In genomic region chr11:28307723-28308122, GRCm38 (mm10) we compare ENCODE assay signal across 31 mouse cellular contexts. TPM values are rescaled to one million over a fixed set of nuclear protein-coding genes. Genes with fewer than 3 reads are reported as not detected.
"Had no signal": no experiment of that assay in that cellular context is flagged by ENCODE, and none has a peak within 500 bp of the region (broad histone marks: within the 10 kb centered on the region; RNA-seq: fewer than 3 reads in every experiment).

No protein-coding gene starts in this region.

- H3K4me1 ChIP-seq: embryonic facial prominence, embryonic 10.5 days; embryonic facial prominence, embryonic 12.5 days; embryonic facial prominence, embryonic 13.5 days; embryonic facial prominence, embryonic 15.5 days; forebrain, embryonic 12.5 days; forebrain, embryonic 13.5 days; forebrain, embryonic 15.5 days had no signal

- H3K9ac ChIP-seq: embryonic facial prominence, embryonic 12.5 days; embryonic facial prominence, embryonic 13.5 days; embryonic facial prominence, embryonic 15.5 days; forebrain, embryonic 12.5 days; forebrain, embryonic 13.5 days; forebrain, embryonic 15.5 days; forebrain, postnatal 0 days had no signal

- ATAC-seq: forebrain, embryonic 13.5 days; forebrain, embryonic 14.5 days; forebrain, embryonic 15.5 days; forebrain, embryonic 16.5 days; forebrain, postnatal 0 days had no signal

- H3K4me3 ChIP-seq: embryonic facial prominence, embryonic 10.5 days; embryonic facial prominence, embryonic 12.5 days; embryonic facial prominence, embryonic 13.5 days; embryonic facial prominence, embryonic 15.5 days; erythroblast, embryonic 14.5 days; forebrain, embryonic 10.5 days; forebrain, embryonic 12.5 days; forebrain, embryonic 13.5 days; forebrain, embryonic 15.5 days; gastrocnemius, adult 2 months had no signal

- H3K4me2 ChIP-seq: embryonic facial prominence, embryonic 12.5 days; embryonic facial prominence, embryonic 13.5 days; embryonic facial prominence, embryonic 15.5 days; forebrain, embryonic 12.5 days; forebrain, embryonic 13.5 days; forebrain, embryonic 15.5 days had no signal

- H3K27me3 ChIP-seq: embryonic facial prominence, embryonic 12.5 days; embryonic facial prominence, embryonic 13.5 days; embryonic facial prominence, embryonic 15.5 days; forebrain, embryonic 12.5 days; forebrain, embryonic 13.5 days; forebrain, embryonic 15.5 days had no signal

- H3K9me3 ChIP-seq: embryonic facial prominence, embryonic 10.5 days; embryonic facial prominence, embryonic 12.5 days; embryonic facial prominence, embryonic 13.5 days; embryonic facial prominence, embryonic 15.5 days; forebrain, embryonic 10.5 days; forebrain, embryonic 12.5 days; forebrain, embryonic 13.5 days; forebrain, embryonic 15.5 days had no signal

- H3K27ac ChIP-seq: embryonic facial prominence, embryonic 10.5 days; embryonic facial prominence, embryonic 12.5 days; embryonic facial prominence, embryonic 13.5 days; embryonic facial prominence, embryonic 15.5 days; forebrain, embryonic 10.5 days; forebrain, embryonic 12.5 days; forebrain, embryonic 13.5 days; forebrain, embryonic 15.5 days; gastrocnemius, adult 2 months had no signal

- DNase-seq: cerebellum, adult 18-20 months; cerebellum, adult 2 months; cerebellum, adult 8-10 months; cerebellum, adult 9-10 months; cerebellum, adult 9-11 months; cerebellum, postnatal 10 days; cerebellum, postnatal 14 days; cerebellum, postnatal 25 days; cerebellum, postnatal 36 days; embryo, embryonic 11 days; forebrain, postnatal 0 days; gastrocnemius, adult 2 months; gastrocnemius, postnatal 10 days; gastrocnemius, postnatal 14 days; gastrocnemius, postnatal 25 days; gastrocnemius, postnatal 36 days; heart, adult 11 months; heart, adult 18-20 months had no signal

- H3K36me3 ChIP-seq: embryonic facial prominence, embryonic 10.5 days; embryonic facial prominence, embryonic 12.5 days; embryonic facial prominence, embryonic 13.5 days; embryonic facial prominence, embryonic 15.5 days; forebrain, embryonic 10.5 days; forebrain, embryonic 12.5 days; forebrain, embryonic 15.5 days had no signal

RNA-seq across cellular contexts. Expression of gene Gm6685, which starts 31.9 kb away (rescaled TPM):
- polyA plus RNA-seq: embryonic facial prominence, embryonic 11.5 days; embryonic facial prominence, embryonic 13.5 days; embryonic facial prominence, embryonic 14.5 days; forebrain, embryonic 10.5 days; forebrain, embryonic 12.5 days; forebrain, embryonic 13.5 days; forebrain, embryonic 14.5 days; forebrain, embryonic 15.5 days; forebrain, embryonic 16.5 days; forebrain, postnatal 0 days had no signal
